Mouse (Mus musculus): ENCODE results near the gene Cdc27. TPM values are rescaled to one million over a fixed set of nuclear protein-coding genes. Genes with fewer than 3 reads are reported as not detected.
"Not testable (repeated sequence)": the region's sequence is repeated elsewhere in the genome, so short reads cannot be mapped to it uniquely, and the experiment has no call there.

Gene Cdc27
- total RNA-seq, 2 experiments from 2014 or later = 54.5 to 57.3 TPM

- no peak for DNase-seq (ENCODE audit: low spot score in 2 of 2)
- Histone ChIP-seq H3K27ac (peak overlapping the region; percentile 52; the same call in 1 of the 2 replicates), H3K4me3 (peak overlapping the region; percentile 14; the same call in 1 of the 2 replicates)
- no peak for TF ChIP-seq CTCF (conservative IDR thresholded peaks at IDR 0.05)
These were observed 31.3 kb upstream of the Cdc27 start for GRCm38 (mm10) chr11:104581446-104582307.

GRCm38 (mm10) chr11:104580606-104581005 is 30.2 kb upstream of the Cdc27 start:
- no peak for TF ChIP-seq CTCF (conservative IDR thresholded peaks at IDR 0.05)
- DNase-seq (ENCODE audit: low spot score in 2 of 2) = peak; percentile 67 to 74
- no peak overlapping the region for H3K4me3 ChIP-seq
- H3K27ac ChIP-seq = peak overlapping the region; percentile 52

- H3K27ac ChIP-seq = peak overlapping the region; percentile 52
- no peak for TF ChIP-seq CTCF (conservative IDR thresholded peaks at IDR 0.05)
- H3K4me3 ChIP-seq = no peak overlapping the region
- no peak for DNase-seq (ENCODE audit: low spot score in 2 of 2)
These were observed 29.7 kb upstream of the Cdc27 start for GRCm38 (mm10) chr11:104580091-104580490.

GRCm38 (mm10) chr11:104579575-104579974 is 29.2 kb upstream of the Cdc27 start:
- DNase-seq (ENCODE audit: low spot score in 2 of 2) = no peak
- no peak for TF ChIP-seq CTCF (conservative IDR thresholded peaks at IDR 0.05)
- Histone ChIP-seq H3K27ac (no peak overlapping the region), H3K4me3 (no peak overlapping the region)

- Histone ChIP-seq H3K4me3 (no peak overlapping the region), H3K27ac (no peak overlapping the region; the same call in 1 of the 2 replicates)
- no peak for DNase-seq (ENCODE audit: low spot score in 2 of 2)
- no peak for TF ChIP-seq CTCF (conservative IDR thresholded peaks at IDR 0.05)
These were observed 28.7 kb upstream of the Cdc27 start for GRCm38 (mm10) chr11:104579084-104579483.

GRCm38 (mm10) chr11:104578074-104578473 is 27.7 kb upstream of the Cdc27 start:
- DNase-seq (ENCODE audit: low spot score in 2 of 2) = no peak
- no peak for TF ChIP-seq CTCF (conservative IDR thresholded peaks at IDR 0.05)
- Histone ChIP-seq H3K27ac (no peak overlapping the region), H3K4me3 (no peak overlapping the region)

- TF ChIP-seq CTCF (conservative IDR thresholded peaks at IDR 0.05) = no peak
- no peak overlapping the region for H3K4me3 ChIP-seq
- H3K27ac ChIP-seq = no peak overlapping the region
- no peak for DNase-seq (ENCODE audit: low spot score in 2 of 2)
These were observed 26.6 kb upstream of the Cdc27 start for GRCm38 (mm10) chr11:104576772-104577612.

- no peak overlapping the region for H3K4me3 ChIP-seq
- TF ChIP-seq CTCF (conservative IDR thresholded peaks at IDR 0.05) = no peak
- H3K27ac ChIP-seq = no peak overlapping the region
- DNase-seq (ENCODE audit: low spot score in 2 of 2) = no peak
These were observed 22.1 kb upstream of the Cdc27 start for GRCm38 (mm10) chr11:104572566-104572965.

GRCm38 (mm10) chr11:104572091-104572490 is 21.7 kb upstream of the Cdc27 start:
- no peak for TF ChIP-seq CTCF (conservative IDR thresholded peaks at IDR 0.05)
- no peak overlapping the region for H3K4me3 ChIP-seq

GRCm38 (mm10) chr11:104571373-104571772 is 21.0 kb upstream of the Cdc27 start:
- Histone ChIP-seq H3K27ac (0 out of 2 replicates have a peak overlapping the region, but pooled peaks have one; percentile 55), H3K4me3 (peak overlapping the region; percentile 50)
- not testable (repeated sequence) for DNase-seq (ENCODE audit: low spot score in 2 of 2)

More at GRCm38 (mm10) chr11:104572091-104572490, 21.7 kb upstream of the Cdc27 start:
- no peak for DNase-seq (ENCODE audit: low spot score in 2 of 2)
- no peak overlapping the region for H3K27ac ChIP-seq

- not testable (repeated sequence) for H3K27ac ChIP-seq; H3K4me3 ChIP-seq; DNase-seq (ENCODE audit: low spot score in 2 of 2)
These were observed 20.1 kb upstream of the Cdc27 start for GRCm38 (mm10) chr11:104570515-104570914.

- H3K27ac ChIP-seq = peak overlapping the region; percentile 8; the same call in 1 of the 2 replicates
- TF ChIP-seq CTCF (conservative IDR thresholded peaks at IDR 0.05) = no peak
- H3K4me3 ChIP-seq = no peak overlapping the region
- DNase-seq (ENCODE audit: low spot score in 2 of 2) = no peak
These were observed 17.9 kb upstream of the Cdc27 start for GRCm38 (mm10) chr11:104568326-104568725.

- no peak for TF ChIP-seq CTCF (conservative IDR thresholded peaks at IDR 0.05)
- Histone ChIP-seq H3K4me3 (no peak overlapping the region), H3K27ac (peak overlapping the region; percentile 8; the same call in 1 of the 2 replicates)
- no peak for DNase-seq (ENCODE audit: low spot score in 2 of 2)
These were observed 17.3 kb upstream of the Cdc27 start for GRCm38 (mm10) chr11:104567736-104568135.

All from layer of hippocampus, adult 2 months (tissue).